8 mouse cellular contexts compared by ENCODE assay signal in genomic region chr9:21091707-21092320, GRCm38 (mm10). TPM values are rescaled to one million over a fixed set of nuclear protein-coding genes. Genes with fewer than 3 reads are reported as not detected.
DNase-seq lines count a peak whose midpoint lies in the region; ATAC-seq lines count a peak whose summit lies in the region.

Gene Gm38431 (minus strand): TSS chr9:21091997.
Gene Raver1 (minus strand): TSS chr9:21092008.

- ATAC-seq in megakaryocyte progenitor cell, adult 5-6 weeks (replicated peaks; ENCODE audit: poor library complexity): peak; percentile 96

- DNase-seq in adipocyte (ENCODE audit: low spot score): peak; percentile 98
- peak; percentile 99 for DNase-seq in embryo, embryonic 10 days (ENCODE audit: low spot score)
- DNase-seq in gastrocnemius, postnatal 10 days: peak; percentile 94
- peak; percentile 99 for DNase-seq in induced T-regulatory cell, adult 2 months (ENCODE audit: low read depth)
- peak; percentile 96 to 98 for DNase-seq in left cerebral cortex, adult 9 months (ENCODE audit: low spot score in 2 of 2)
- peak; percentile 97 for DNase-seq in right cerebral cortex, postnatal 14 days
- DNase-seq in urinary bladder, postnatal 36 days (ENCODE audit: low spot score in 2 of 2): peak; percentile 94 to 98

RNA-seq across cellular contexts. Expression of gene Gm38431, which starts in this region (rescaled TPM):
- 1 to 10 TPM in 1 of 2 experiments, under 1 TPM in 1; 0.61 to 1.2 TPM for total RNA-seq in gastrocnemius, postnatal 10 days (2021)
- total RNA-seq in megakaryocyte progenitor cell, adult 5-6 weeks (2015): 64.5 and 66.7 TPM in 2 replicates
- 4.0 and 4.5 TPM in 2 replicates for total RNA-seq in megakaryocyte progenitor cell, adult 5-6 weeks (2017)

RNA-seq across cellular contexts. Expression of gene Raver1, which starts in this region (rescaled TPM):
- total RNA-seq in gastrocnemius, postnatal 10 days (2021): 10 to 100 TPM; 22.1 to 25.6 TPM
- total RNA-seq in megakaryocyte progenitor cell, adult 5-6 weeks (2015): 48.4 and 60.3 TPM in 2 replicates
- total RNA-seq in megakaryocyte progenitor cell, adult 5-6 weeks (2017): 28.4 and 30.0 TPM in 2 replicates

Comparison
In these comparisons a context has a peak if more than half of its experiments do, and no peak if none do; other contexts are left out.
1. Peak in every context shown above with its lines: DNase-seq and ATAC-seq.